Mouse (Mus musculus) mouse embryonic stem cell (cell line): ENCODE measurements around the gene Gm49333.

Experiments used
- in situ Hi-C, 2 experiments: fragments of 300-500 bp; cut with MboI; formaldehyde crosslinking; loops; 1 replicate in 1 of 2; 3 replicates in 1 of 2; pipeline ENCODE4 v1.14.3; 2019 to 2020; ENCODE audit warnings: low sequenced_read_pairs in 2 of 2, low pct_unique_long_range_greater_than_20kb in 1 of 2, mixed read lengths in 1 of 2; ENCODE audit not compliant: unreplicated experiment in 1 of 2

Gene Gm49333

DNA sequence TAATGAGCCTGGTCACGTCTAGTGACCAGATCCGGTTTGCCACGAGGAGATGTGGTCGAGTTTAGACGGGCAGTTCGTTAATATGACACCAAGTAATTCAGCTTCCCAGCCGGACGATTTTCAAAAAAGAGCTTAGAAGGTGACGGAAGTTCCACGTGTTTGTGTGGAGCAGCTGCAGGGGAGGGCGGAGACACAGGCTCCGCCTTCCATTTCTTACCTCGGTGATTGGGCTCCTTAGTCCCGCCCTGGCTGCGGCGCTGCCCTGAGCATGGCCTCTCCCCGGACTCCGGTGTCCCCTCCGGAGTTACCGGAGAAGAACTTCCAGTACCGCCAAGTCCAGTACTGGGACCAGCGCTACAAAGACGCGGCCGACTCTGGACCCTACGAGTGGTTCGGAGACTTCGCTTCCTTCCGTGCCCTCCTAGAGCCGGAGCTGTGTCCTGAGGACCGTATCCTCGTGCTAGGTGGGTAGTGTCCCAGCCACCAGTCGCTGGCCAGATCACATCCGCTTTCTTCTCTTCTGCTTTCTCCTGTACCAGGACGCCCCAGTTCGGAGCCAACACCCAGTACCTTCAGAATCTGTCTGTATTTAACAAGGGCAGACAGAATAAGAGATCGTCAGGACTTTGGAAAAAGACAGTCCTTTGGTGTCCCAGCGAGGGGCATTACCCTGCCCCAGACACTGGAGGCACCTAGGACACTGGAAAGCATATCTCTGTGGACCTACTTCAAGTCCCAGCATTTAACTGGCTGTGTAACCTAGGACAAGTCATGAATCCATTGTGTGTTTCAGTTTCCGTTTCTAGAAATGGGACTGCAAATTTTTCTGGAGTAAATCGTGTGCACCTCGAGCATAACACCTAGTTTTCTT, at the start of gene Gm49333, which contains the start of the genes Eef1akmt4 and Alg3:
Gene Gm49333, plus strand, starts transcription at position 254 of the 871 bp plus-strand sequence.
Gene Eef1akmt4, plus strand, starts transcription at position 237 of the 871 bp plus-strand sequence.
Gene Alg3, minus strand, starts transcription at position 379 of the 871 bp plus-strand sequence.
- in situ Hi-C loops, result no loop called here

DNA sequence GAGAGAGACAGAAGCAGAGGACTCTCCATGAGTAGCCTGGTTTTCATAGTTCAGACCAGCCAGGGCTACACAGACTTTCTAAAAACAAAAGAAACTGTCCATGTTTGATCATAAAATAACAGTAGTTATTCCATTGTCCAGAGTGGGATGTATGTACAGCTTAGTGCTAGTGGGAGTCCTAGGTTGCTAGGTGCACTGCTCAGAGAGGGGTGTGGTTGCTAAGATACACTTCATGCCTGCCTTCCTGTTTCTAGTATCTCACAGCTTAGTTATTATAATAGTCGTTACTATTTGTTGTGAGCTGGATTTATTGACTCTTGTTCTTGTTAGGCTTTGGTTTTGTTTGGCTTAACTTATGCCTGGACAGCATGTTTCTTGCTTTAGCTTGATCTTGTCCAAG, 46.3 kb upstream of the Gm49333 start:
- in situ Hi-C loops, result no loop called here

DNA sequence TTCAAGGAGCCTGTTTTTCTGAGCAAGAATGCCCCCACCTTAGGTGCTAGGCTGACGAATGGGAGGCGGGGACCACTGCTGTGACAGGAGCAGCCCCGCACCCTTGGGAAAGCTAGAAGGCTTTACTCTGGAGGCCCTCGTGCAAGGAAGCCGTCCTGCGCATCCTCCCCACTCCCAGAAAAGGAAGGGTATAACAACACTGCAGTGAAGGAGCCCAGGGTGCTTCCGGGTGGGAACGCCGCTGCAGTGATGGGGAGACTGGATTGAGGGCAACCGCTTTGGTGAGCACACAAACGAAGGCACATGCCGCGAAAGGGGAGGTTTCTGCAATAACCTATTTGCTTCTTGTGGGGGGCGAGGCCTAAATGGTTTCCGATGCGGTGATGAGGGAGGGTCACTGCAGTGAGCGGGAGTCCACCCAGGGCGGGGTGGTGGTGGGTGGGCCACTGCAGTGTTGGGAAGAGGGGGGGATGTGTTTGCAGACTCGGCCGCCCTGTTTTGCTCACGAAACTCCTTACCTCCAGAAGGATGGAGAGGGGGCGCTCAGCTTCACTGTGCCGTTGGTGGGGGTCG, 22.0 kb upstream of the Gm49333 start, which contains the start of gene Vwa5b2:
Gene Vwa5b2, plus strand, starts transcription at position 106 of the 573 bp plus-strand sequence.
- in situ Hi-C loops, result no loop called here

DNA sequence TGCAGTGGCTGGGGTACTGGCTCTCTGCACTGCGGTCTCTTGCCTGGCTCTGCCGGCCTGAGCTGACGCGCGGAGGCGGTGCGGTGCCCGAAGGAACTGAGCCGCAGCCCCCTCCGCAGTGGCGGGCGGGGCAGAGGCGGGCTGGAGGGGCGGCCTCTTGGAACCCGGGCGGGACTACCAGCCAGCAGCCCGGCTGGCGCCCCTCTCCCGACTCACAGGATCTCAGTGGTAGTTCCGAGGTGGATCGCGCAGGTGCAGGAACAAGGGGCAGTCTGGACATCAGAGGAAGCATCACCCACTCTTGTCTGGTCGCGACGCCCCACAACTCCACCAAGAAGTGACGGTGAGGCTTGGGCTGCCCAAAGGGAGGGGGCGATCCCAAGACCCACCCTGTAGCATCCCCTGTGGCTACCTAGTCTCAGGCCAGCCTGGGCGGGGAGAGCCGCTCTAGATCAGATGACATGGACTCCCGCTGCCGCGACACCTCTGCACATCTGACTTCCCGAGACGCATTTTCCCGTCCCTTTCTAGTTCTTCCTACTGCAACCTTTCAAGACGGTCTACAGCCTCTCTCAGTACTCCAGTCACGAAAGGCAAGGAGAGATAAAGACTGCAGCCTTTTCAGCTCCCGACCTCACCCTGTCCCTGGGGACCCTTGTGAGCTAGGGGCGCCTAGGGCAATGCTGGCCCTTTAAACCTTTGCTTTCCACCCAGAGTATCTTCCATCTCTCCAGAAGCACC, 21.3 kb upstream of the Gm49333 start:
- in situ Hi-C loops, result no loop called here

DNA sequence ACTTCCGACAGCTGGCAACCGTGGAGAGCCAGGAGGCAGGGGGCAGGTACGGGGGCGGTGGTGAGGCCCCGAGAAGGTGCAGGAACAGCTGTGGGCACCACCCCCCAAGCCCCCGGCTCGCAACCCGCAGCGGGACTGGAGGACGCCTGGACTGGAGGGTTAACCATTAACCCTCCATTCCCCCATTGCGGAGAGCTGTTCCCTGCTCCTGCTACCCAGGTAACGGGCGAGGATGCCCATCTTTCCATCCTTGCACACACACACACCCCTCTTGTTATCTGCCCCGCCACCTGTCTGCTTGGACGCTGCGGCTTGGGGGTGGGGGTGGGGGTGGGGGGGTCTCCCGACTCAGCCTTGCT, 20.8 kb upstream of the Gm49333 start:
- in situ Hi-C loops, result no loop called here

DNA sequence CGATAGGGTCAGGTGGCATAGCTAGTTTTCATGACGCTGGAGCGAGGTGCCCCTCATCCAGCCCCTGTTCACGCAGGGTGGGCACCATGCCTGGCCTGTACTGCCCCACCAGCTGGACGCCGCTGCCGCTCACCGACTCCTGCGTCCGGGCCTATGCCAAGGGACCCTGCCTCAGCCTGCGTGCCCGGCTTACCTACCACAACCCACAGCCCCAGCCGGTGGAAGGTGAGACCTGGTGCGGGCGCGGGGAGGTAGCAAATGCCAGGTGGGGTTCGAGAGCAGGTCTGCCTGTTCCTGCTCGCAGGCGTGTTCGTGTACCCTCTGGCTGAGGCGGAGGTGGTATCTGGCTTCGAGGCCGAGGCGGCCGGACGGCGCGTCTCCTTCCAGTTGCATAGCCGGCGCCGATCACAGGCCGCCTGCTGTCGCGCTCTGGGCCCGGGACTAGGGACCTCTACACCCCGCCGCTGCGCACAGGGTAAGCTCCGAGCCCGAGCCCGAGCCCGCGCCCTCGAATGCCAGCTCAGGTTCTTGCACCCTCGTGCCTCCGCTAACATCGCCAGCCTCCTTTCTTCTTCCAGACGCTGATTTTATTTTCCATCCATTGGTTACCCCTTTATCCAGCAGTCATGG, 20.2 kb upstream of the Gm49333 start:
- in situ Hi-C loops, result no loop called here

DNA sequence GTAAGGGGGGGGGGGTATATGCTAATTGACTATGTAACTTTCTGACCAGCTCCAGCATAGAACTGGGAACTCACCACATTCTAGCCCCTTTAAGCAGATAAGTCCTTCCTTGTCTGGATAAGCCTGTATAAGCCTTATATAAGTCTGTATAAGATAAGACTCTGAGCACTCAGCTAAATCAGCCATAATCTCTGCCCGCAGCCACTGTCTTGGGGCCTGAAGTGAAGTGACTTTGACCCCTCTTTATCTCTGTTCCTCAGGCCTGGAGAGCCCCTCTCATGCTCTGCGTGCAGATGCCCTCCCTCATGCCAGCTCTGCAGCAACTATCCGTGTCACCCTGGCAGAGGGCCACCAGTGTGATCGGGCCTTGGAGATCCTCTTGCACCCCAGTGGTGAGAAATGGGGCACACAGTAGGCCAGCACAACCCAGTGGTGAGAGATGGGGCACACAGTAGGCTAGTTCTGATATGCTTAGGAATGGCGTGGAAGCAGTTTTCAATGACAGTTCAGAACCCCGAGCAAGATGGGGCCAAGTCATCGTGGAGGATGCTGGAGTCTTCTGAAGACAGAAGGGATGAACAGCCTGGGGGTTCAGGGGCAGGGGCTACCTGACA, 16.2 kb upstream of the Gm49333 start:
- in situ Hi-C loops, result no loop called here

DNA sequence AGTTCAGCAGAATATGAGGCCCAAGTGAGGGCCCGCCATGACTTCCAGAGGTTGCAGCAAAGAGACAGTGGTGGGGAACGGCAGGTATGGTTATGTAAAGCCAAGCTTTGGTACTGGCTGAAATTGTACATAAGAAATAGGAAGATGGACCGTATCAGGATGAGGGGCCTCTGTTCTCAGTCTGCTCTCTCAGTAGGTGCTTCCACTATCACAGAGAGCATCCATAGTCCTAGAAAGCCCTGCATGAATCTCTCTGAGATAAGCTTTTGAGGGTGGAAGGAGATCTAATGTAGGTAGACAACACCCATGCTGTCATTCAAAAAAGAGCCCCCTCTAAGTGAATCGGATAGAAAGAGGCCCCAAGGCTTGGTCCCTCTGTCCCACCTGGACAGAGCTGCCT, 15.7 kb upstream of the Gm49333 start:
- in situ Hi-C loops, result no loop called here

DNA sequence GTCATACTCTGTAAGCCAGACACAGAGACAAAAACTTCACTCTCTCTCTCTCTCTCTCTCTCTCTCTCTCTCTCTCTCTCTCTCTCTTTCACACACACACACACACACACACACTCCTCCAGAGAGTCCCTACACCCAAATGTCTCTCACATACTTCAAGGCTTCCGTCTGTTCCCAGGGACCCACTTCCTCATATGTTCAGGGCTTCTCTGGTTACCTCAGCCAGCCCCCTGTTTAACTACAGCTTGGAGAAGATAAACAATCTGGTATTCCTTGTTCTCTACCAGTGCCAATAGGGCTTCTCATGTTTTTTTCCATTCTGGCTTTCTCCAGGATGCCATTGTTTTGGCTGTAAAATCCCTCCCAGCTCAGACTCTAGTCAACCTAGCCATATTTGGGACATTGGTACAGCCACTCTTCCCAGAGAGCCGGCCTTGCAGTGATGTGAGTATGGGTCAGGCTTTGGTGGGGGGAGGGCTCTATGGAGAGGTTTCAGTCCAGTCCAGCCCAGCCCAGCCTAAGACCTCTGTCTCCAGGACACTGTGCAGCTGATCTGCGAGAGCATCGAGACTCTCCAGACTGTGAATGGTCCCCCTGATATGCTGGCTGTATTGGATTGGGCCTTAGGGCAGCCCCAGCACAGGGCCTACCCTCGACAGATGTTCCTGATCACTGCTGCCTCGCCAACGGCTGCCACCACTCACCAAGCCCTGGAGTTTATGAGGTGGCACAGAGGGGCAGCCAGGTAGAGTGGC, 14.5 kb upstream of the Gm49333 start:
- in situ Hi-C loops, result no loop called here

DNA sequence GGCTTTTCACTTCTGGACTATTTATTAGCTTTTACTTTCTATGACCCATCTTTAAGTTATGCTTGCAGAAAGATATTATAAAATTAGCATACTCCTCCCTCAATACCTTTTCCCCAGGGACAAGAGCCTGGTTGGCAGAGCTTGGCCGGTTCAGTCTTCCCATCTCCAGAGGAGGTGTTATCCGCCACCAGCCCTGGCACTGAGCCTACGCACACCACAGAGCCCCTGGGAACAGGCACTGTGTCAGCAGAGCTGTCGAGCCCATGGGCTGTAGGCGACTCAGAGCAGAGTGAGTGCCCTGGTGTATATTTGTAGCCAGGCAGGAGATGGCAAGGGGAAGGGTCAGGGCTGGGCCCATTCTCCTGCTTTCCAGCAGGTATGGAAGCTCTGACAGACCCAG, 10.9 kb upstream of the Gm49333 start:
- in situ Hi-C loops, result no loop called here

DNA sequence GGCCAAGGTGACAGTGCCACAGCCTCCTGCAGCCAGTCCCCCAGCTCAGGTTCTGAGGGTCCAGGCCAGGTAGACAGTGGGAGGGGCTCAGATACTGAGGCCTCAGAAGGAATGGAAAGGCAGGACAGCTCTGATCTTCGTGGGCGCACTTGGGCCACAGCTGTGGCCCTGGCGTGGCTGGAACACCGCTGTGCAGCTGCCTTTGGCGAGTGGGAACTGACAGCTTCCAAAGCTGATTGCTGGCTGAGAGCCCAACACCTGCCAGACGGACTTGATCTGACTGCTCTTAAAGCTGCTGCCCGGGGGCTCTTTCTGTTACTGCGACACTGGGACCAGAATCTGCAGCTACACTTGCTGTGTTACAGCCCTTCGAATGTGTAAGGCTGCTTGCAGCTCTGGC, 6.7 kb upstream of the Gm49333 start:
- in situ Hi-C loops, result no loop called here

DNA sequence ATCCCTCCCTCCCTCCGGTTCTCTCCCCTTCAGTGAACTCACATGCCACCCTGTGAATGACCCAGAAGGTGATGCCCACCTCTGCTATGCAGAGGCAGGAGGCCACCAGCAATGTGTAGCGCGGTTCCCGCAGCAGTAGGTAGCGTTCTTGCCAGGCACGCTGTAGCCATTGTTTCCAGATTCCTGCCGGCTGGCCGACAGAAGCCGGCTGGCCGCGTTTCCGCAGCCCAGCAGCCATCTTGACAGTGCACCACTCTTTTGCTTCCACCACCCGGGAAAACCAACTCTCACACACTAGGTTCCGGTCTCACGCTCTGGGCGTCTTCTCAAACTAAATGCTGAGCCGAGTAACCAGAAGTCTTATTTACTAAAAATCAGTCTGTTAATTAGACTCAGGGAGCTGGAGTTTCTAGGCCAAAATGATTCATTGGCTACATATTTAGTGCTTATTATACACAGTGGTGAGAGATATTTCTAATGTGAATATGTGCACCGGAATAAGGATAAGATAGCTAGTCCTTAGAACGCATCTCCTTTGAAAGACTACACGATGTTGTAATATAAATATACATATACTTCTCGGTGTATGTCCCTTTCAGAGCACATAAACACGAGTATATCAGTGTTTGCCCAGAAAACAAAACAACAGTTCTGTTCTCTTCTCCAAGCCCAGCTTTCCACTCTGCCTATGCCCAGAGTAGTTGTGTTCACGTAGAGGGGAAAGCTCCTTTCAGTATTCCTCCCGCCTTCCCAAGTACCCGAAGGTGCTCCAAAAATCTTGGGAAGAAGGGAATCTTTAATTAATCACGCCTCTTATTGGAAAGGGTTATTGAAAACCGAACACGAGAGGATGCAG, 681 bp upstream of the Gm49333 start:
- in situ Hi-C loops, result no loop called here

DNA sequence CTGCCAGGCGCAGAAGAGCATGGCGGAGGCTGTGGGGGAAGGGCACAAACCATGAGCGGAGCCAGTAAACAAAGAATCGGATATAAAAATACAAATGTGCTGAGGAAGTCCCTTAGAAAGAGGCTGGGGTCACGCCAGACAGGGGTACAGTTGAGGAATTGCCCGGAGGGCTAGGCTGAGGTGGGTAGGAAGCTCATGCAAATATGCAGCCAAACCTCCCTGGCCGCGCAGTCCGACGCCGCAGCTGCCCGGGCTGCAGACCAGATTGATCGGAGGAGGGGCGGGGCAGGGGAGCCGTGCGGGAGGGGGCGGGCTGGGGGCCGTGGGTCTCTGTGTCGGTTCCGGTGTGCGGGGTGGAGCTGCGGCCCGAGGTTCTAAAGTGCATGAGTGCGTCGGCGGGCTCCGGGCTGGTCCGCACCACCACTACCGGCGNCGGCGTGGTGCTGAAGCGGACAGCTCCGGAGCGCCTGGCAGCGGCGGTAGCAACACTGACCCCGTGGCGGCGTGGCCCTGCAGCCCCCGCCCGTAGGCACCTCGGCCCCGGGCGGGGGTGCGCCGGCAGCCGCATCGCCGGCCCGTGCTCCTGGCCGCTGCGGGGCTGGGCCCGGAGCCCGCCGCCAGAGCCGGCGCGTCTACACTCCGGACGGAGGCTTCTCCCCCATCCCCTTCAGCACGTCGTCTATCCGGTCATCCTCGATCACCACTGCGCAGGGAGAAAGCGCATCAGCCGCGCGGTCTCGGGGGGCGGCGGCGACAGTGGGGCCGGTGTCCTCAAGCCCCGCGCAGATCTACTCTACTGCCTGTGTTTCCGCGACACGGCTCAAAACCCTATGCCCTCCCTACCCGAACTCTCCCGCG, 8.4 kb downstream of the Gm49333 start:
- in situ Hi-C loops, result no loop called here

DNA sequence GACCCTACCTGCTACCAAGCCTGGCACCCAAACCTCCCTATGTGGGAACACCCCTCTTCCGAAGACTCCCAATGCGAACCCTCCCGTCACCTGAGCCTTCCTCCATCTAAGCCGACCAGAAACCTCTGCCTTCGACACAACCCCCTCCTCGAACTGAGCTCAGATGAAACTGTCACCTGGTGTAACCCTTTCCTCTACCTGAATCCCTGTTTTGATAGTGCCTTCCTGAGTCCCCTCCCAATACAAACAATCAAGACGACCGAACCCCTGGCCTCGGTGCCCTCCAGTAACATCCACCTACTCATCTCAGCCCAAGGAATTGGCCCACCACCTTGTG, 9.0 kb downstream of the Gm49333 start:
- in situ Hi-C loops, result no loop called here

DNA sequence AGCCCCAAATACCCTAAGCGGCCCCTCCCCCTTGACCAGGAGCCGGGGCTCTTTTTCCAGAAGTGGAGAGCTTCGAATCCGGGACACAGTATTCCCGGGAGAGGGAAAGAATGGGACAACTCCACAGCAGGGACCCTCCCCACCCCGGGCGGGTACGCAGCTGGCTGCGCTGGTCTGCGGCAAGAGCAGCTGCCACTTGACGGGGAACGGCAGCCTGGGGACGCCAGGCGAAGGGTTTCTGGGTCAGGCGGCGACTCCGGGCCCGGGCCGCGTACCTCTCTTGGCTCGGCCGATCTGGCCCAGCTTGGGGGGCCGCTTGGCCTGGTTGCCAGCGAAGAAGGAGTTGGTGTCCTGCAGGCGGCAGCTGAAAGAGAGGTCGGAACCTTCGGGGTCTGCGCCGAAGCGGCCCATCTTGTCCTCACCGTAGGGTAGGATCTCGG, 9.4 kb downstream of the Gm49333 start:
- in situ Hi-C loops, result no loop called here
